Mouse (Mus musculus) mature B cell (primary cell): ENCODE measurements around the gene Mif4gd.
"Not testable (repeated sequence)": the region's sequence is repeated elsewhere in the genome, so short reads cannot be mapped to it uniquely, and the experiment has no call there.

Experiments
- in situ Hi-C: fragments of 300-500 bp; cut with MboI; formaldehyde crosslinking; loops from 2 replicates; pipeline ENCODE4 v1.14.3; 2019

Gene Mif4gd

GRCm38 (mm10) chr11:115612410-115613137, at the start of gene Mif4gd:
Gene Mif4gd, minus strand, starts transcription at chr11:115612969.
- in situ Hi-C loops: no loop called here

DNA sequence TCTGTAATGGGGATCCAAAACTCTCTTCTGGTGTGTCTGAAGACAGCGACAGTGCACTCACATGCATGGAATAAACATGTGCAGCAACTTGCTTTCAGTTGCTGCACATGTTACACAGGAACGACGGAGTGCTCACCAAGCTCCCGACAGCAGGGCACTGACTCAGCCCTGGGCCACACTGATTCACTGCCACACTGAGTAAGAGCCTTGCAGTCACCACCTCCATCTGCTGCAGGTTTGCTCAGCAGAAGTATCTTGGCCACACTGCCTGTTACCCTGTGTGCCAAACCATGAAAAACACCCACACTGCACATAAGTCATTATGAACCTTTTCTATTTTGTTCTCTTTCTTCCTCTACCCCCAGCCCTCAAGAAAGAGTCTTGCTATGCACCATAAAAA, 47.6 kb upstream of the Mif4gd start:
- in situ Hi-C loops: no loop called here

DNA sequence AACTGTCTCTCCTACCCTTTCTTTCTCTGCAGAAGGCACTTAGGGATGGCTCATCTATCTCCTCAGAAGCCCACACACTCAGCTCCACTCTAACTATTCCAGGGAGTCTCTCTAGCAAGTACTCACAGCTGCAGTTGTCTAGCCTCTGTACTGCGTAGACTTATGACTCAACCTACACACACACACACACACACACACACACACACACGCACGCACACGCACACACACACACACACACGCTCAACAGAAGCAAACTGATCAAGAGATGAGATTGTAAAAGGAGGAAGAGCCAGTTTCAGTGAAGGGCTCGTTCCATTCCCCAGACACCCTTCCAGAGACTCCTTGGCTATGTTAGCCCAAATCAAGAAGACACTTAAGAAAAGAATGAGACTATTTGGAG, 45.8 kb upstream of the Mif4gd start:
- in situ Hi-C loops: no loop called here

GRCm38 (mm10) chr11:115654128-115654527, 41.4 kb upstream of the Mif4gd start:
- in situ Hi-C loops: no loop called here

GRCm38 (mm10) chr11:115653194-115653593, 40.4 kb upstream of the Mif4gd start:
- in situ Hi-C loops: no loop called here

DNA sequence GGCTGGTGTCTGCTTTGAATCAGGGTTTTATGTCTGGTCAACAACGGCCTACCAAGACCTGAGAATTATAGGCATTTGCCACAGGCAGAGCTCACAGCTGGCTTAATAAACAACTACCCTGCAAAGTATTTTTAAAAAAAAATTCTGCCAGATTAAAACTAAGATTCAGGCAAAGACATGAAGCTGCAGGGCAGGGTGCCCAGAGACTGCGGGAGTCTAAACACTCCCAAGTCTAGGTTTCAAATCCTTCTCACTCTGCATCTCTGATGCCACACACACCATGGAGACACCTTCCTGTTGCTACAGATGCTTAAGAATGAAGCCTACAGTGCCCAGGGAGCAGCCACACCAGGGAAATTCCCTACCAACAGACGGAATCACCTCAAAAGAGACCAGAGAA, 38.9 kb upstream of the Mif4gd start:
- in situ Hi-C loops: no loop called here

DNA sequence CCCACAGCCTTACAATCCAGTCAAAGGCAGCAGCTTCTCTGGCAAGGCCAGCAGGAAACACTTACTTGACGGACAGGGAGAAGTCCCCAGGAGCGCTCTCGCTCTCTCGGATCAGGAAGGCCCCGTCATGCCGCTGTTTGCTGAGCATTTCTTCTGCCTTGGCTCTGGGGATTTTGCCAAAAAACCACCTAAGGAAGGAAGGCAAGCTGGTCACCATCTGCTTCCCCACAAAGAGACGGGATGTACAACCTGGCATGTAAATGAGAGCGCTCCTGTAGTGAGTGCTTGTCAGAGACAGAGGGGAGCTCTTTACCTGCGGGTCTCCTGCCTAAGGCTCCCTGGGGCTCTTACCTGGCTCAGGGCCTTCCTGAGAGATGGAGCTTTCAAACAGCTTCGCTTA, 36.9 kb upstream of the Mif4gd start:
- in situ Hi-C loops: no loop called here

DNA sequence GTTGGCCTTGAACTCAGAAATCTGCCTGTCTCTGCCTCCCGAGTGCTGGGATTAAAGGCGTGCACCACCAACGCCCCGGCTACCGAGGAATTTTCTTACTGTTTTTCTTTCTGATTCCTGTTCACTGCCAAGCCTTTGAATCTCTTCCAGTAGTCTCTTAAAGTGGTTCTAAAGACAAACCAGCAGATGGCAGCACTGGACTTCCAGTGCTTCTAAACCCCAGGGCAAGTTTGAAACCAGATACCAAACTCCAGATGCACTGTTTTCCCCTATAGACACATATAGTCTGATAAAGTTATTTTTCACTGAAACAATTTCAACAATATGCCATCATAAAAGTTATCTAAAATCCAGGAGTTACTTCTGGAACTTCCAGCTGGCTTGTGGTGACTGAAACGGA, 34.7 kb upstream of the Mif4gd start:
- in situ Hi-C loops: no loop called here

DNA sequence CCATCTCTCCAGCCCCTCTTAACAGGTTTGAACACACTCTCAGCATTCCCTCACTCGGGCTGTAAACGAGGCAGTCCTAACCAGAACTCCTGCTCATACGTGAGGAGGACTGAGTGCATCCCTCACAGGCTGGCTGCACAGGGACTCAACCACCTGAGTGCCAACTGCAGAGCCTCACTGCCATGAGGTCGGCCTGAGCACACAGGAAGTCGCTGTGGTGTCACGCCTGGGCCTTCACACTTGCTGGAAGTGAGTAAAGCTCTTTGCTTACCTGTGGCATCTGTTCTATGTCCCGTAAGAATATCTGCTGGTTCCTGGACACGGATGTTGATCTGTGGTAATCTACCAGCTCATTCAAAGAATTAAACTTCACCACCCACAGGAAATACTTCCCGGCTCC, 33.7 kb upstream of the Mif4gd start:
- in situ Hi-C loops: no loop called here

GRCm38 (mm10) chr11:115645498-115645897, 32.7 kb upstream of the Mif4gd start:
- in situ Hi-C loops: not testable (repeated sequence)

DNA sequence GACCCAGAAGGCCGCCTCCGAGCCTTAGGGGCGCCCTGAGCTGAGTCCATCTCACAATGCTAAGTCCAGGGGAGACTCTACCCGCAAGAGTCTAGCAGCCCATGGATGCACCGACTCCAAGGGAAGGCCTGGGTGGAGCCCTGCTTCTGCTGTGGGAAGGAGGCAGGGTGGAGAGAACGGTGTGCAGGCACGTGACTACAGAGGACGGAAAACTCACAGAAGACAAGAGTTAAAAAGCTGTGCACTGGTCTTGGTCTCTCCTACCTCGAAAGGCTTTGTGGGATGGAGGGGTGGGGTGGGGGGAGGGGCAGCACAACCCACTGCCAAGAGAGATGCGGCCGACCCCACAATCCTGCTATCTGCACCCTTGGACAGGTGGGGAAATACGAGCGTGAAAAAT, 31.5 kb upstream of the Mif4gd start:
- in situ Hi-C loops: loop anchor here (5.0 kb wide), 1 partner anchor 73 kb away; no protein-coding TSS in a partner anchor

DNA sequence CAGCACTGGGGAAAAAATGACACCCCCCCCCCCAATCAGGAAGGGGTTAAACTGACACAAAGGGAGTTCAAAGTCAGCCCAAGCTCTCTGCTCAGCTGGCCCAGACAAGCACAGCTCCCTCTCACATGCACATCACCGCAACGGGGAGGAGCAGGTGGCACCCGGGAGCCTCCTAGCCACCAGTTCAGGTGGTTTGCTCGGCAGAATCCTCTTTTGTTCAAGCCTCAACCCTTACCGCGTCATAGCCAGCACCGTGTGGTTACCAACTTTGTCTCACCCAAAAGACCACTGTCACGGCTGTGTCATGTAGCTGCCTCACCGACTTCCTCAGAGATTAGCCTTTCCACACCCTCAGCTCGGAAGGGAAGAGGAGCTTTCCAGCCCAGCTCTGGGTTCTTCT, 30.5 kb upstream of the Mif4gd start:
- in situ Hi-C loops: loop anchor here (5.0 kb wide), 1 partner anchor 74 kb away; no protein-coding TSS in a partner anchor

- in situ Hi-C loops: loop anchor here (5.0 kb wide), 1 partner anchor 75 kb away; no protein-coding TSS in a partner anchor
Observed at GRCm38 (mm10) chr11:115642705-115643104, 29.9 kb upstream of the Mif4gd start.

- in situ Hi-C loops: loop anchor here (5.0 kb wide), 1 partner anchor 76 kb away; no protein-coding TSS in a partner anchor
Observed at GRCm38 (mm10) chr11:115641664-115642036, 28.9 kb upstream of the Mif4gd start.

DNA sequence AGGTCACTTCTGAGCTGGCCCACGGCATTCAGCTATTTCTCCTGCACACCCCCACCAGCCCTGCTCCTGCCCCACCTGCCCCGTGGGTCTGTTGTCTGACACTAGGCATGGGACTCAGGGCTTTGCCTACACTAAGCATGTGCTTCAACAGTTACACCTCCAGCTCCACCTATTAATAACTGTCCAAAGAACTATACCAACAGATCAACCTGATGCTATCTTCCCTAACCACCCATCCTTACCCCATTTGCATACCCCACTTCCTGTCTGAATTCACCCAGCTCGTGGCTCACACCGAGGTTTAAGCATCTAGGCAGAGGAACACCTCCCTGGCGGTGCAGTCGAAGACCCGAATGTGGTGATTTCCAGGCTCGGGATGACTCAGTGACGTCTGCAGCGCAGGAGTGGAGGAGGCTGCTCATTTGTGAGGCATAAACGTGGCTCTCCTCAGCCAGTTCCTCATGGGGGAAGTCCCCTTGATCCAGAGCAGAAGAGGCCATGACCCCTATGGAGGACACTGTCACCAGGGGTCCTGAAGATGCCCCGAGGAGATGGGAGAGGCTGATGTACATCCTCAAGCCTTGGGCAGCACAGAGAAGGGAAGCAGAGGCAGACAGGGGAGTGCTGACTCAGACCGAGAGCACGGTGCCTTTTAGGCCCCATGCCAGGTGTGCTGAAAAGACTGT, 28.4 kb upstream of the Mif4gd start:
- in situ Hi-C loops: loop anchor here (5.0 kb wide), 1 partner anchor 76 kb away; no protein-coding TSS in a partner anchor

GRCm38 (mm10) chr11:115640311-115640828, 27.6 kb upstream of the Mif4gd start:
- in situ Hi-C loops: loop anchor here (5.0 kb wide), 1 partner anchor 77 kb away; no protein-coding TSS in a partner anchor

DNA sequence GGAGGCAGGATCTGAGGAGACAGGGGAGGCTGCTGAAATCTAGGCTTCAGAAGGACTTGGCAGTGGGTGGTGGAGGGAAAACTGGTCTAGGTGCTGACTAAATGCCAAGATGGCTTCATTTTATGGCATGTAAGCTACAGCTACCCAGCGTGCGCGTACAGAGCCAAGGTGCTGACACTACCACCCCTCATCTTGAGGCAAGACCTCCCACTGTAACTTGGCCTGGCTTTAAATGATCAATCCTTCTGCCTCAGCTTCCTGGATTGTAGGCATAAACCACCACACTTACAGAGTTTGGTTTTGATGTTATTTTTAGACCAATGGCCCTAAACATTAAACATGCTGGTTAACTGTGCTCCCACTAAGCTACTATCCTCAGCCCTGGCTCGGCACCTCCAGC, 26.8 kb upstream of the Mif4gd start:
- in situ Hi-C loops: no loop called here

GRCm38 (mm10) chr11:115638498-115639409, 26.0 kb upstream of the Mif4gd start:
- in situ Hi-C loops: no loop called here

DNA sequence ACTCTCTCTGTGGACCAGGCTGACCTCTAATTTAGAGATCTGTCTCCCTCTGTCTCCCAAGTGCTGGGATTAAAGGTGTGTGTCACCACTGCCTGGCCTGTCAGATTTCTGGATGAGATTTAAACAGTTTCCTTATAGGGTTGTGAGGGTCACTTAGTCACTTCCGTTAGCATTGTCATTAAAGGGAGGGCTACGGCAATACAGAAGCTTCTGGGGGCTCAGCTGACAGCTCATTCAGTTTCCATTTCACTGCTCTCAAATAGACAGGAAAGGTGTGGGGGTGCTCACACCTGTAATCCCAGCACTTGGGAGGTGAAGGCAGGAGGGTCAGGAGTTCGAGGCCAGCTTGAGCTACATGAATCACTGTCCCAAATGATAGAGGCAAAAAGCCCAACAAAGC, 24.2 kb upstream of the Mif4gd start:
- in situ Hi-C loops: no loop called here

- in situ Hi-C loops: no loop called here
Observed at GRCm38 (mm10) chr11:115635484-115635883, 22.7 kb upstream of the Mif4gd start.

GRCm38 (mm10) chr11:115635041-115635440, 22.3 kb upstream of the Mif4gd start:
- in situ Hi-C loops: no loop called here

DNA sequence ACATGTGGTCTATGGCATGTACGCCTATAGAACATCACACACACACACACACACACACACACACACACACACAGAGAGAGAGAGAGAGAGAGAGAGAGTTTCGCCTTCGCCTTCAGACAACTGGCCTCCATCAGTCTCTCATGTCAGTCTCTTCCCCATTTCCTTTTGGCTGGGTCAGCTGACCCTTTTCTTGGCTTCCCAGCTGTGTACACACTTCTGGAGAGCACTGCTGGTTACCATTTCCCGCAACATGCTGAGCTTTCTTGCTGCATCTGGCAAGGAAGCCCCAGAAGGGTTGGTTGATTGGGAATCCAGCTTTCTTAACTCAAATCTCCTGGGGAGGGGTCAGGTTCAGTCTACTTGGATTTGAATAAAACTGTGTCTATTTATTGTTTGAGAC, 21.3 kb upstream of the Mif4gd start:
- in situ Hi-C loops: no loop called here
